Mouse (Mus musculus) cortical plate, adult 2 months (tissue): Measurements from ENCODE around the gene Olfr433.
"Not testable (repeated sequence)": the region's sequence is repeated elsewhere in the genome, so short reads cannot be mapped to it uniquely, and the experiment has no call there.

Source experiments
- CTCF ChIP-seq: fragments of 200-500 bp; IDR thresholded peaks from 2 replicates; pipeline ENCODE4 v1.5.1; 2011; ENCODE audit warnings: mild to moderate bottlenecking, control low read depth, low read length; ENCODE audit not compliant: insufficient read depth; ENCODE audit errors: extremely low read depth
- POLR2A ChIP-seq: fragments of 200-500 bp; IDR thresholded peaks from 2 replicates; pipeline ENCODE4 v1.6.1; 2011; ENCODE audit warnings: mild to moderate bottlenecking, low read length, control low read depth; ENCODE audit not compliant: insufficient read depth; ENCODE audit errors: extremely low read depth

GRCm38 (mm10) chr1:174049357-174049756, 8.9 kb downstream of the Olfr433 start:
- not testable (repeated sequence) for TF ChIP-seq CTCF, POLR2A
